Mouse (Mus musculus): ENCODE measurements around the gene Cdr1. TPM values are rescaled to one million over a fixed set of nuclear protein-coding genes. Genes with fewer than 3 reads are reported as not detected.

Cdr1 gene
- polyA plus RNA-seq, 1 experiment from 2014 or later, result not detected

Small RNAs within 50 kb of the gene (microRNA-seq; reads per million reads assigned to microRNA genes)
- gene Gm24396, result not detected

Measured in forebrain, embryonic 16.5 days (tissue).